Mouse (Mus musculus) adrenal gland, postnatal 25 days (tissue): ENCODE measurements around the gene Eif5. TPM values are rescaled to one million over a fixed set of nuclear protein-coding genes. Genes with fewer than 3 reads are reported as not detected.
"Not testable (repeated sequence)": the region's sequence is repeated elsewhere in the genome, so short reads cannot be mapped to it uniquely, and the experiment has no call there.

Source experiments
- DNase-seq: peaks from one replicate; pipeline ENCODE4 v3.0.0; 2021; ENCODE audit warnings: mixed read lengths
- total RNA-seq: library from RNA; stranded (reverse); gene quantifications from 2 replicates; pipeline ENCODE4 v1.2.3, GENCODE M21; 2021

The Eif5 gene
- total RNA-seq, 1 experiment from 2014 or later = 338 TPM

DNA sequence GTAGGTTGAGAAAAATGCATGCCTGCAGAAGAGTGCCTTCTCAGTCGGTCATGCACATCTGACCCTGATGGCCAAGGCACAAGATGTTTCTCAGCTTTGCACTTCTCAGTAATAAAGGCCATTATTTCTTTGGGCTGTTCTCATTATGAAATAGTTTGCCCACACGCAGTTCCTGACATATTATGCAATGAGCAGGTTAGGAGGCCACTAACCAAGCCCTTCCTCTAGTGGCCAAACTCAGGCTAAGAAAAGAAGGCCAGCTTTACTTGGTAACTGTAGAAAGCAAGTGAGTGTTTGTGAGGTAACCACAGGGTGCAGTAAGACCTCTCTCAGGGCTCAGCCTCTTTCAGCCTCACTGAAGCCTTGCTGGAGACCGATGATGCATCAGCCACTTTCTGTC lies 12.9 kb upstream of the Eif5 start:
- DNase-seq = no peak

DNA sequence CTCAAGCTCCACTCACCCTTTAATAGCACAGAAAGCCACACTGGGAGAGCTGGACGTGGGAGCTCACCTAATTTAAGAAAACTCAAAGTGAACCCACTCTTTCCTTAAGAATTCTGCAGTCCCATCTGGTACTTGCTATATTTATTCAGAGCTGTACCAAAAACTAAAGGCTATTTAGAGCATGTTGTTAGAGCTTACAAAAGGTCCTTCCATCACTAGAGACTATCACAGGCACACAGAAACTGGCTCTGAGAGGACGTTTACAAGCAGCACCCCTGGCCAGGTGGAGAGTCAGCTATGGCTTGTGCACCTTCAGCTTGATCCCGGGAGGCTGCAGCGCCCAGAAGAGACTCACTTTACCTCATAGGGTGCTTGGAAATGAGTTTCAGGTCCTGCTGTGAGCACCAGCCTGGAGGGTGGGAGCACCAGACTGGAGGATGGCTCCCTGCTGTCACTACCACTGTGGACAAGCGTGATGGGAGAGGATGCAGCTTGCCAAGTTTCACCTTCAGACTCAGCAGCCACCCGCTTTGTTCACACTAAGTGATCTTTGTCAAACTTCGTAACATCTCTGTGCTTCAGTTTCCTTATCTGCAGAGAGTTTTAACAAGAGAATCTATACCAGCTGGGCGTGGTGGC lies 10.1 kb upstream of the Eif5 start:
- DNase-seq = no peak

- no peak for DNase-seq
Measured at GRCm38 (mm10) chr12:111529192-111529591, 8.6 kb upstream of the Eif5 start.

- no peak for DNase-seq
Measured at GRCm38 (mm10) chr12:111533096-111533794, 4.6 kb upstream of the Eif5 start.

DNA sequence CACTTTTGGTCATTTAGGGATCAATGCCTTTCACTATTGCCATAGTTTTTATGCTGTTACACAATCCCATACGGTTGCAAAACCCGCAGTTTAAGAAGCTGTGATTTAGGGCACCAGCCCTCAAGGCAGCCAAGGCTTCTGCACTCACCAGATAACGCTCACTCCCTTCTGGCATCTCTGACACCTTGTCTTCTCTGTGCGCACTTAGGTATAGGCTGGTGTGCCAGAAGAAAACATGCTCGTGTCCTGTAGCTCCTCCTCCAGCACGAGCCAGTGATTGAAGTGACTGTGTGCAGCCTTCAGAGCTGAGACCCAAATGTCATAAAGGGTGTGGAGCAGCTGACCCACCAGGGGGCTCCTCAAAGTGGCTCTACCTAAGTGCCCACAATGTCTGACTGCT lies 2.5 kb upstream of the Eif5 start:
- no peak for DNase-seq

GRCm38 (mm10) chr12:111535762-111536161 lies 2.1 kb upstream of the Eif5 start:
- DNase-seq = no peak

DNA sequence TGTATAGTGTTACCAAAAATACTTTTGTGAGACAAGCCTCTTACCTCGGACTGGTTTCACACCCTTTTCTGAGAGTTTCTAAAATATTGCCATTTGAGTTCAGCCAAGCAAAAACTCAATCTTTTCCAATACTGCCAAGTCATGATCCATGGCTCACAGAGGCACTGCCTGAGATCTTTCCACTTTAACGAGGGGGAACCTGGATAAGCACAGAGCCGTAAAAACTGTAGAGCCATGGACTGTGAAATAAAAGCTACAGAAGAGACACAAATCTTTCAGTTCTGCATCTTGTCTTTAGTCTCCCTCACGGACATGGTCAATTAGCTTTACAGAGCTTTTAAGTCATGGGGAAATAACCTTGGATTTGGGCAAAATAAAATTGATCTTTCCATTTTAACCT lies 1.1 kb upstream of the Eif5 start:
- DNase-seq = no peak

GRCm38 (mm10) chr12:111537341-111537740 lies 475 bp upstream of the Eif5 start:
- DNase-seq = peak; percentile 44

GRCm38 (mm10) chr12:111538292-111539040 lies 650 bp downstream of the Eif5 start:
- peak; percentile 90 for DNase-seq

DNA sequence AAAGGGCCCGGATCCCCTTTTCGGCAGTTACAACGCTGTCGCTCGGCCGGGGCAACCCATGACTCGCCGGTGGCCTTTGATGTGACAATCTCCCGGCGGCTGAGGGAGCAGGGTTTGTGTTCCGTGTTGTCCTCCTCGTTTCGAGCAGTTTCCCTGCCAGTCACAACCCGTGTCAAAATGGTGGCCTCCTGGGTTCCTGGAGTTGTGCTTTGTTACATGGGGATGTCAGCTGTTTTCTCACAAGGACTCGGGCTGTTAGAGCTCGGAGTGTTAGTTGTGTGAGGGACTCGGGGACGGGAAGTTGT lies 1.2 kb downstream of the Eif5 start:
- no peak for DNase-seq

GRCm38 (mm10) chr12:111547070-111547469 lies 9.3 kb downstream of the Eif5 start:
- no peak for DNase-seq

DNA sequence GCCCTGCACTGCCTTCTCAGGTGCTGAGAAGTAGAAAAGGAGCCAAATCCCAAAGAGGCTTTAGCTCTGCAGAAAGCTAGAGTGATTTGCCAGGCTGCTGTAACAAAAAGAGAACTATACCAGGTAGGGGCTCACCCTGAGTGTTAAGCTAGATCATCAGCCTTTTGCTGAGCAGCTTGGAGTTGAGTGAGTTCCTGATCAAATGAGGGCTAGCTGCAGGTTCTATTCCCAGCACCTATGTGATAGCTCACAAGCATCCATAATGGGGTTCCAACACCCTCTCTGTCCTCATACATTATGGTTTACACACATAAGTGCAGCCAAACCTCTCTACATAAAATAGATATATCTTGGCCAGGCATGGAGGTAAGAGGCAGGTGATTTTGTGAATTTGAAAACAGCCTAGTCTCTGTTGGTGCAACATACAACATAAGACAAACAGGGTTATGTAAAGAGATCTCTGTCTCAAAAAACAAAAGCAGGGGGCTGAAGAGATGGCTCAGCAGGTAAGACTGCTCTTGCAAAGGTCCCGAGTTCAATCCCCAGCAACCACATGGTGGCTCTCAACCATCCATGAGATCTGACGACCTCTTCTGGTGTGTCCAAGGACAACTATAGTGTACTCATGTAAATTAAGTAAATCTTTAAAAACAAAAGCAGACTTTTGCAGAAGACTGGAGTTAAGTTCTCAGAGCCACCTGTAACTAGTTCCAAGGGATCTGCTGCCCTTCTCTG lies 10.9 kb downstream of the Eif5 start:
- DNase-seq = no peak

- no peak for DNase-seq
Measured at GRCm38 (mm10) chr12:111550679-111551078, 12.9 kb downstream of the Eif5 start.

DNA sequence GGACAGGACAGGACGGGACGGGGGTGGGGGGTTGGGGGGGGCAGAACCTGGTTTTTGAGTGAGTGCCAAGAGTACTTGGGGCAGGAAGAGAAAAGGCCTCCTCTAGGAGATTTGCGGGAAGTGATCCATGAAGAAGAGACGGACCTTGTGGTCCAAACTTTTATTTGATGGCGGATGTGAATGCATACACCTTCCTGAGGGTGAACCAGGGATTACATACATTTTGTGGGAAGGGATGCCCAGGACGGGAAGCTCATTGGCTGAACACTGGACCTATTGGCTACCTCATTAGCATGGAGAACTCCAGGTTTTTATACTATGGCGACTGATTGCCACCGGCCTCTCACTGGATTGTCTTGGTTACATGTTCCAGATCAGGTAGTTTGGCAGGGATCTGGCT lies 14.5 kb downstream of the Eif5 start:
- DNase-seq = no peak

DNA sequence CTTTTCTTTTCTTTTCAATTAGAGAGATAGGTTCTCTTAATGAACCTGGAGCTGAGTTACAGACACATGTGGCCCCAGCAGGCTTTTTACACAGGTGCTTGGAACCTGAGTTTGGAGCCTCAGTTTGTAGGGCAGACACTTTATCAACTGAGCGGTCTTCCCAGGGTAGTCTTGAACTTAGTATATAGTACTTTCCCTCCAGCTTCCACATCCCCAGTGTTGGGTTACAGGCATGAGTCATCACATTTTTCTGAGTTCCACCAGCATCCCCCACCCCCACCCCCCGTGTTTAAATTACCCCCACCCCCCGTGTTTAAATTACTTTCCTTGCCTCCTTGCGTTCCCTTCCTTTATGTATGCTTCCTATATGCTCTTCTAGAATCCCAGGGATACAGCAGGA lies 17.5 kb downstream of the Eif5 start:
- no peak for DNase-seq

GRCm38 (mm10) chr12:111555893-111556292 lies 18.1 kb downstream of the Eif5 start:
- DNase-seq = not testable (repeated sequence)

DNA sequence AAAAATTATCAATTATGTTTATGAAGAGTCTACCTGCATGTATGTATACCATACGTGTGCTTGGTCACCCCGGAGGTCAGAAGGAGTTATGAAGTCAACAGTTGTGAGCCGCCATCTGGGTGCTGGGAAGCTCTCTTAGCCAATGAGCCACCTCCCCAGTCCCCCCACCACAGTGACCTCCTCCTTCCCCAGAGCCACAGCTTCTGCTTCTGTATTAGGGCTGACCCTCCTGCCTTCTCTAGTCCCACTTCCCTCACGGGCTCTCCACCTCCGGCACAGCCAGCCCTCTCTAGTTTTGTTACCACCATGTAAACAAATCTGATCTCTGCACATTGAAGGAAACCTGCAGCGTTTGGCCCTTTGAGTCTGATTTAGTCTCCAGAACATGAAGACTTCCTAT lies 19.7 kb downstream of the Eif5 start:
- no peak for DNase-seq

GRCm38 (mm10) chr12:111558655-111559054 lies 20.8 kb downstream of the Eif5 start:
- DNase-seq = no peak

GRCm38 (mm10) chr12:111559647-111560258 lies 21.9 kb downstream of the Eif5 start:
- no peak for DNase-seq

DNA sequence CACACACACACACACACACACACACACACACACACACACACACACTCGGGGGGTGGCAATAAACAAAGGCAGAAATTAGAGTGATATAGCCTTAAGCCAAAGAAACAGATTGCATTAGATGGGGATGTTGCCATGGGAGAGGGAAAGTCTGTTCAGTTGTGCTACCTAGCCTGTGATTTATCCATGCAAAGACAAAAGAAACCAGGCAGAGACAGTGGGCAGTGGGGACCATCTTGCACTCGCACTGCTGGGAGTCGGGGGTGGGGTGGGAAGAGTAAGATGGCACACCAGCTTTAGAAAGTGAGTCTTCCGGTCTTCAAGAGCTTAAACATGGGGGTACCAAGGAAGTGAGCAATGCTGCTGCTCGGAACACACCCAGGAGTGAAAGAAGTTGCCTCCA lies 22.5 kb downstream of the Eif5 start:
- DNase-seq = no peak

DNA sequence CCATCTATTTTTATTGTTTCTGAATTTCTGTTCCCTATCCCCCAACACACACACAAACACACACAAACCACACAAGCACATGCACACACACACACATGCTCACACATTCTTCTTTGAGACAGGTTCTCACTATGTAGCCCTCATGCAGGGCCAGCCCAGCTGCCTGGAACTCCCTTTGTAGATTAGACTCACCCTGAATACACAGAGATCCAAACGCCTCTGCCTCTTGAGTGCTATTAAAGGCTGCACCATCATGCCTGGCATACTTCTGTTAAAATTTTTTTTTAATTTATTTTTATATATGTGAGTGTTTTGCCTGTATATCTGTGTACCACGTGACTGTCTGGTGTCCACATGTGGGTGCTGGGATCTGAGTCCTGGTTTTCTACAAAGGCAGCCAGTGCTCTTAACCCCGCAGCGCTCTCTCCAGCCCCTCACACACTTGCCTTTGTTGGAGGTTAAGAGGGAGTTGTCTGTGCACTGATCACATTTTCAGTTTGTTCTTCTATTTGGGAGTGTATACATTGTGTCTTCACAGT lies 24.5 kb downstream of the Eif5 start:
- no peak for DNase-seq

- no peak for DNase-seq
Measured at GRCm38 (mm10) chr12:111563076-111563629, 25.3 kb downstream of the Eif5 start.
